Mouse (Mus musculus) inflammation-experienced regulatory T-cells, adult 6 months (primary cell): ENCODE data around the gene Qpctl. TPM values are rescaled to one million over a fixed set of nuclear protein-coding genes. Genes with fewer than 3 reads are reported as not detected.

ENCODE experiments used
- polyA plus RNA-seq, 3 experiments: library from polyadenylated mRNA; unstranded; fragments of 100-300 nt; shearing (Covaris generic); gene quantifications; one replicate each; pipeline ENCODE4 v1.2.1; 2017

Gene Qpctl
- polyA plus RNA-seq, 3 experiments from 2014 or later: 7.7 to 10.0 (median 8.5) TPM

Other genes starting within 250 kb of the Qpctl start
- gene Ccdc61, start 238.9 kb downstream of the Qpctl start, polyA plus RNA-seq: 1 to 10 TPM; 5.8 to 8.6 (median 6.7) TPM
- gene Nova2, start 223.4 kb downstream of the Qpctl start, polyA plus RNA-seq: under 1 TPM in 1 of 3 experiments, not detected in 2; 0.05 TPM
- gene Nanos2, start 161.9 kb downstream of the Qpctl start, polyA plus RNA-seq: not detected
- gene Mypop, start 158.0 kb downstream of the Qpctl start, polyA plus RNA-seq: 1 to 10 TPM; 2.1 to 2.7 (median 2.6) TPM
- gene Irf2bp1, start 145.2 kb downstream of the Qpctl start, polyA plus RNA-seq: 1 to 10 TPM; 1.1 to 2.6 (median 1.9) TPM
- gene Foxa3, start 125.8 kb downstream of the Qpctl start, polyA plus RNA-seq: not detected
- gene Sympk, start 124.9 kb downstream of the Qpctl start, polyA plus RNA-seq: 10 to 100 TPM in 1 of 3 experiments, 1 to 10 TPM in 2; 8.2 to 12.2 (median 9.2) TPM
- gene Rsph6a, start 94.6 kb downstream of the Qpctl start, polyA plus RNA-seq: not detected
- gene Dmwd, start 73.1 kb downstream of the Qpctl start, polyA plus RNA-seq: under 1 TPM in 1 of 3 experiments, not detected in 2; 0.27 TPM
- not detected for gene Dmpk, start 65.4 kb downstream of the Qpctl start, polyA plus RNA-seq
- 1 to 10 TPM in 2 of 3 experiments, under 1 TPM in 1; 0.15 to 1.2 (median 1.0) TPM for gene Six5, start 54.7 kb downstream of the Qpctl start, polyA plus RNA-seq
- under 1 TPM in 1 of 3 experiments, not detected in 2; 0.11 TPM for gene Gm4969, start 30.9 kb downstream of the Qpctl start, polyA plus RNA-seq
- gene Fbxo46, start 29.4 kb downstream of the Qpctl start, polyA plus RNA-seq: 10 to 100 TPM; 18.3 to 20.6 (median 20.0) TPM
- 10 to 100 TPM; 73.5 to 94.3 (median 75.9) TPM for gene Snrpd2, start 431 bp upstream of the Qpctl start, polyA plus RNA-seq
- gene Gipr, start 16.8 kb upstream of the Qpctl start, polyA plus RNA-seq: not detected
- gene Eml2, start 27.1 kb upstream of the Qpctl start, polyA plus RNA-seq: 10 to 100 TPM; 10.2 to 16.5 (median 16.5) TPM
- under 1 TPM in 1 of 3 experiments, not detected in 2; 0.13 TPM for gene Gpr4, start 63.2 kb upstream of the Qpctl start, polyA plus RNA-seq
- 10 to 100 TPM; 14.3 to 20.8 (median 16.6) TPM for gene Opa3, start 79.0 kb upstream of the Qpctl start, polyA plus RNA-seq
- 100 to 1,000 TPM in 1 of 3 experiments, 10 to 100 TPM in 2; 74.0 to 103 (median 94.6) TPM for gene Vasp, start 122.5 kb upstream of the Qpctl start, polyA plus RNA-seq
- 1 to 10 TPM in 2 of 3 experiments, under 1 TPM in 1; 0.74 to 3.1 (median 2.1) TPM for gene Ppm1n, start 130.8 kb upstream of the Qpctl start, polyA plus RNA-seq
- gene Rtn2, start 133.3 kb upstream of the Qpctl start, polyA plus RNA-seq: not detected
- gene Fosb, start 160.8 kb upstream of the Qpctl start, polyA plus RNA-seq: 1 to 10 TPM in 2 of 3 experiments, under 1 TPM in 1; 0.98 to 8.0 (median 2.0) TPM
- gene Ercc1, start 195.5 kb upstream of the Qpctl start, polyA plus RNA-seq: 10 to 100 TPM; 51.1 to 68.7 (median 55.2) TPM
- gene Cd3eap, start 210.2 kb upstream of the Qpctl start, polyA plus RNA-seq: 10 to 100 TPM in 2 of 3 experiments, 1 to 10 TPM in 1; 8.9 to 22.4 (median 17.6) TPM
- gene Ppp1r13l, start 210.5 kb upstream of the Qpctl start, polyA plus RNA-seq: not detected
- 10 to 100 TPM in 2 of 3 experiments, 1 to 10 TPM in 1; 7.8 to 10.9 (median 10.8) TPM for gene Ercc2, start 232.7 kb upstream of the Qpctl start, polyA plus RNA-seq